Mouse (Mus musculus) heart, adult 2 months (tissue): ENCODE measurements at regions not wholly inside any gene's neighbourhood (a gene's known extent, or its start where the extent isn't known, plus 50 kb on each side); places are given as distances from the start of the nearest gene placed in this dataset.

Source experiments
- CTCF ChIP-seq: fragments of 200-600 bp; IDR thresholded peaks from 2 replicates; pipeline ENCODE4 v1.8.1; 2022; ENCODE audit warnings: antibody characterized with exemption, mild to moderate bottlenecking, moderate library complexity
- EP300 ChIP-seq: fragments of 200-500 bp; IDR thresholded peaks from 2 replicates; pipeline ENCODE4 v1.6.1; 2011; ENCODE audit warnings: low read depth, low read length, control low read depth; ENCODE audit not compliant: insufficient read depth
- POLR2A ChIP-seq: fragments of 200-500 bp; IDR thresholded peaks from 2 replicates; pipeline ENCODE4 v1.6.1; 2011; ENCODE audit warnings: mild to moderate bottlenecking, low read depth, low read length, control low read depth; ENCODE audit not compliant: insufficient read depth

- TF ChIP-seq POLR2A (no peak), CTCF (no peak), EP300 (no peak)
Observed at GRCm38 (mm10) chr5:116654486-116655420, 63.1 kb upstream of the Srrm4 start.
